Mouse (Mus musculus): ENCODE results near the gene Mapkapk2.

GRCm38 (mm10) chr1:131123522-131124265, 26.1 kb upstream of the Mapkapk2 start:
- TF ChIP-seq POLR2A (IDR thresholded peaks at IDR 0.05; ENCODE audit: borderline replicate concordance, insufficient read depth, low read length) (no peak), CTCF (IDR thresholded peaks at IDR 0.05; ENCODE audit: borderline replicate concordance, insufficient read depth, low read depth, low read length) (no peak)
